Mouse (Mus musculus): ENCODE data around the gene Tubgcp6.

GRCm38 (mm10) chr15:89106976-89107375 is 15.9 kb downstream of the Tubgcp6 start:
- TF ChIP-seq POLR2A (IDR thresholded peaks at IDR 0.05; ENCODE audit: insufficient read depth, low read length) (no peak), EP300 (IDR thresholded peaks at IDR 0.05; ENCODE audit: insufficient read depth, low read depth, low read length) (no peak)

All from ES-Bruce4 (cell line).